Mouse (Mus musculus) MEL (cell line): ENCODE data around the gene Sfxn4. TPM values are rescaled to one million over a fixed set of nuclear protein-coding genes. Genes with fewer than 3 reads are reported as not detected.

Experiments used
- DNase-seq: peaks from one replicate; pipeline ENCODE4 v3.0.0; 2011; ENCODE audit warnings: low read depth, low spot score
- H3K27ac ChIP-seq: 2 replicates; pipeline ENCODE4 v1.5.1; 2012; ENCODE audit warnings: low read depth, mild to moderate bottlenecking, control low read depth, low read length, moderate library complexity; ENCODE audit not compliant: control insufficient read depth
- H3K27me3 ChIP-seq, 2 experiments: fragments of 150-350 bp in 1 of 2; sonication (generic) in 1 of 2; 2 replicates each; pipeline ENCODE4 v1.6.1; 2012; ENCODE audit warnings: low read length in 2 of 2, mild to moderate bottlenecking in 2 of 2, improper control_type of control experiment in 1 of 2, moderate library complexity in 1 of 2; ENCODE audit not compliant: insufficient read depth in 2 of 2, control insufficient read depth in 1 of 2
- H3K36me3 ChIP-seq, 2 experiments: 2 replicates each; pipeline ENCODE4 v1.6.1; 2012 to 2014; ENCODE audit warnings: low read length in 2 of 2, improper control_type of control experiment in 1 of 2, inconsistent platforms in 1 of 2, mild to moderate bottlenecking in 1 of 2; ENCODE audit not compliant: insufficient read depth in 2 of 2, control insufficient read depth in 1 of 2
- H3K4me1 ChIP-seq, 2 experiments: fragments of 150-350 bp in 1 of 2; sonication (generic) in 1 of 2; 2 replicates each; pipeline ENCODE4 v1.6.1; 2012; ENCODE audit warnings: low read length in 2 of 2, improper control_type of control experiment in 1 of 2, mild to moderate bottlenecking in 1 of 2; ENCODE audit not compliant: insufficient read depth in 2 of 2, control insufficient read depth in 1 of 2
- H3K4me3 ChIP-seq, 2 experiments: fragments of 150-350 bp in 1 of 2; sonication (generic) in 1 of 2; 2 replicates each; pipeline ENCODE4 v1.5.1; 2012; ENCODE audit warnings: low read depth in 2 of 2, low read length in 2 of 2, mild to moderate bottlenecking in 2 of 2, moderate library complexity in 2 of 2, control low read depth in 1 of 2, improper control_type of control experiment in 1 of 2; ENCODE audit not compliant: control insufficient read depth in 1 of 2, insufficient read depth in 1 of 2
- H3K79me2 ChIP-seq: 2 replicates; pipeline ENCODE4 v1.6.1; 2012; ENCODE audit warnings: mild to moderate bottlenecking, low read length, moderate library complexity; ENCODE audit not compliant: control insufficient read depth, poor library complexity, insufficient read depth
- H3K9ac ChIP-seq: 2 replicates; pipeline ENCODE4 v1.6.1; 2012; ENCODE audit warnings: low read depth, mild to moderate bottlenecking, control low read depth, low read length, moderate library complexity; ENCODE audit not compliant: control insufficient read depth, poor library complexity, severe bottlenecking
- H3K9me3 ChIP-seq: fragments of 150-350 bp; sonication (generic); replicated peaks from 2 replicates; pipeline ENCODE4 v1.6.1; 2012; ENCODE audit warnings: mild to moderate bottlenecking, low read length, improper control_type of control experiment, moderate library complexity; ENCODE audit not compliant: insufficient read depth
- BHLHE40 ChIP-seq: IDR thresholded peaks from 2 replicates; pipeline ENCODE4 v1.6.1; 2012; ENCODE audit warnings: low read depth, mild to moderate bottlenecking, inconsistent platforms, low read length, improper control_type of control experiment, borderline replicate concordance
- CHD1 ChIP-seq: IDR thresholded peaks from 2 replicates; pipeline ENCODE4 v1.6.1; 2012; ENCODE audit warnings: low read depth, mild to moderate bottlenecking, inconsistent platforms, low read length, improper control_type of control experiment
- CTCF ChIP-seq, 3 experiments: IDR thresholded peaks in 2 of 3; conservative IDR thresholded peaks in 1 of 3; 2 replicates each; pipeline ENCODE4 v1.5.1; 2011 to 2012; ENCODE audit warnings: low read length in 3 of 3, low read depth in 2 of 3, mild to moderate bottlenecking in 2 of 3, improper control_type of control experiment in 1 of 3, inconsistent platforms in 1 of 3, mixed read lengths in 1 of 3, moderate library complexity in 1 of 3; ENCODE audit not compliant: control insufficient read depth in 1 of 3, insufficient read depth in 1 of 3, poor library complexity in 1 of 3, severe bottlenecking in 1 of 3
- E2F4 ChIP-seq: IDR thresholded peaks from 2 replicates; pipeline ENCODE4 v1.6.1; 2011; ENCODE audit warnings: low read depth, low read length, improper control_type of control experiment, borderline replicate concordance
- EP300 ChIP-seq, 2 experiments: IDR thresholded peaks; 2 replicates each; pipeline ENCODE4 v1.6.1; 2011; ENCODE audit warnings: improper control_type of control experiment in 2 of 2, low read length in 2 of 2, low read depth in 1 of 2, mild to moderate bottlenecking in 1 of 2
- ETS1 ChIP-seq: IDR thresholded peaks from 2 replicates; pipeline ENCODE4 v1.6.1; 2012; ENCODE audit warnings: low read depth, mild to moderate bottlenecking, inconsistent platforms, low read length, improper control_type of control experiment, moderate library complexity
- GABPA ChIP-seq: IDR thresholded peaks from 2 replicates; pipeline ENCODE4 v1.6.1; 2012; ENCODE audit warnings: low read depth, mild to moderate bottlenecking, inconsistent platforms, low read length, improper control_type of control experiment, moderate library complexity
- GATA1 ChIP-seq: IDR thresholded peaks from 2 replicates; pipeline ENCODE4 v1.6.1; 2011; ENCODE audit warnings: low read depth, low read length, improper control_type of control experiment
- HCFC1 ChIP-seq: IDR thresholded peaks from 2 replicates; pipeline ENCODE4 v1.6.1; 2012; ENCODE audit warnings: low read depth, mild to moderate bottlenecking, inconsistent platforms, low read length, improper control_type of control experiment, moderate library complexity
- MAX ChIP-seq: IDR thresholded peaks from 2 replicates; pipeline ENCODE4 v1.6.1; 2011; ENCODE audit warnings: low read length, improper control_type of control experiment
- MEF2A ChIP-seq: IDR thresholded peaks from 2 replicates; pipeline ENCODE4 v1.6.1; 2014; ENCODE audit warnings: low read depth, mild to moderate bottlenecking, inconsistent platforms, low read length, improper control_type of control experiment; ENCODE audit not compliant: poor library complexity, insufficient replicate concordance, severe bottlenecking; ENCODE audit errors: extremely low read depth
- MXI1 ChIP-seq: IDR thresholded peaks from 2 replicates; pipeline ENCODE4 v1.6.1; 2011; ENCODE audit warnings: mild to moderate bottlenecking, low read depth, low read length, improper control_type of control experiment
- MYB ChIP-seq: IDR thresholded peaks from 2 replicates; pipeline ENCODE4 v1.6.1; 2011; ENCODE audit warnings: mild to moderate bottlenecking, low read depth, low read length, improper control_type of control experiment
- MYC ChIP-seq: IDR thresholded peaks from 2 replicates; pipeline ENCODE4 v1.6.1; 2011; ENCODE audit warnings: low read depth, mild to moderate bottlenecking, low read length, improper control_type of control experiment, moderate library complexity
- NRF1 ChIP-seq: IDR thresholded peaks from 2 replicates; pipeline ENCODE4 v1.6.1; 2014; ENCODE audit warnings: low read depth, mild to moderate bottlenecking, inconsistent platforms, low read length, improper control_type of control experiment, moderate library complexity; ENCODE audit not compliant: poor library complexity, insufficient read depth, severe bottlenecking
- POLR2AphosphoS2 ChIP-seq: IDR thresholded peaks from 2 replicates; pipeline ENCODE4 v1.6.1; 2011; ENCODE audit warnings: low read length, improper control_type of control experiment
- POLR2AphosphoS5 ChIP-seq: IDR thresholded peaks from 2 replicates; pipeline ENCODE4 v1.6.1; 2012; ENCODE audit warnings: low read depth, borderline replicate concordance, mild to moderate bottlenecking, inconsistent platforms, low read length, moderate library complexity, mixed read lengths
- RAD21 ChIP-seq: IDR thresholded peaks from 2 replicates; pipeline ENCODE4 v1.6.1; 2011; ENCODE audit warnings: mild to moderate bottlenecking, low read depth, low read length, improper control_type of control experiment
- RCOR1 ChIP-seq: IDR thresholded peaks from 2 replicates; pipeline ENCODE4 v1.6.1; 2012; ENCODE audit warnings: low read depth, mild to moderate bottlenecking, inconsistent platforms, low read length, improper control_type of control experiment
- SIN3A ChIP-seq: IDR thresholded peaks from 2 replicates; pipeline ENCODE4 v1.6.1; 2012; ENCODE audit warnings: low read length, improper control_type of control experiment, inconsistent platforms
- SMC3 ChIP-seq: IDR thresholded peaks from 2 replicates; pipeline ENCODE4 v1.6.1; 2011; ENCODE audit warnings: low read depth, low read length, improper control_type of control experiment
- TAL1 ChIP-seq: IDR thresholded peaks from 2 replicates; pipeline ENCODE4 v1.6.1; 2012; ENCODE audit warnings: mild to moderate bottlenecking, inconsistent platforms, low read length, moderate library complexity, mixed read lengths
- TBP ChIP-seq: IDR thresholded peaks from 2 replicates; pipeline ENCODE4 v1.8.0; 2011; ENCODE audit warnings: low read depth, low read length, improper control_type of control experiment
- TCF12 ChIP-seq: IDR thresholded peaks from 2 replicates; pipeline ENCODE4 v1.6.1; 2014; ENCODE audit warnings: low read depth, mild to moderate bottlenecking, inconsistent platforms, low read length, improper control_type of control experiment, moderate library complexity
- USF1 ChIP-seq: IDR thresholded peaks from 2 replicates; pipeline ENCODE4 v1.6.1; 2014; ENCODE audit warnings: low read depth, mild to moderate bottlenecking, inconsistent platforms, low read length, improper control_type of control experiment, moderate library complexity
- USF2 ChIP-seq, 2 experiments: IDR thresholded peaks; 2 replicates each; pipeline ENCODE4 v1.6.1; 2011 to 2012; ENCODE audit warnings: improper control_type of control experiment in 2 of 2, low read length in 2 of 2, borderline replicate concordance in 1 of 2, inconsistent platforms in 1 of 2, low read depth in 1 of 2, mild to moderate bottlenecking in 1 of 2; ENCODE audit not compliant: insufficient read depth in 1 of 2
- ZKSCAN1 ChIP-seq: IDR thresholded peaks from 2 replicates; pipeline ENCODE4 v1.6.1; 2012; ENCODE audit warnings: low read depth, mild to moderate bottlenecking, inconsistent platforms, low read length, improper control_type of control experiment, moderate library complexity
- ZMIZ1 ChIP-seq: IDR thresholded peaks from 2 replicates; pipeline ENCODE4 v1.6.1; 2012; ENCODE audit warnings: low read depth, mild to moderate bottlenecking, inconsistent platforms, low read length, improper control_type of control experiment, moderate library complexity
- ZNF384 ChIP-seq: IDR thresholded peaks from 2 replicates; pipeline ENCODE4 v1.6.1; 2012; ENCODE audit warnings: low read depth, mild to moderate bottlenecking, inconsistent platforms, low read length, improper control_type of control experiment
- polyA plus RNA-seq, 2 experiments: library from polyadenylated mRNA; stranded (reverse) in 1 of 2; unstranded in 1 of 2; fragments of >175 nt in 1 of 2; fragments of >200 nt in 1 of 2; gene quantifications; 2 replicates each; pipeline versions ENCODE4 v1.2.1 to v1.2.4; 2012; ENCODE audit warnings: low replicate concordance in 2 of 2, low read depth in 1 of 2; ENCODE audit not compliant: insufficient read length in 2 of 2, insufficient read depth in 1 of 2, missing spikeins in 1 of 2
- total RNA-seq: library from RNA; depleted of rRNA; stranded (reverse); fragments of 300-350 nt; gene quantifications from 2 replicates; pipeline ENCODE4 v1.2.3, GENCODE M21; 2012

Gene Sfxn4
- total and polyA plus RNA-seq, 3 experiments, result 1.3 to 9.3 TPM; not detected in 1

DNA sequence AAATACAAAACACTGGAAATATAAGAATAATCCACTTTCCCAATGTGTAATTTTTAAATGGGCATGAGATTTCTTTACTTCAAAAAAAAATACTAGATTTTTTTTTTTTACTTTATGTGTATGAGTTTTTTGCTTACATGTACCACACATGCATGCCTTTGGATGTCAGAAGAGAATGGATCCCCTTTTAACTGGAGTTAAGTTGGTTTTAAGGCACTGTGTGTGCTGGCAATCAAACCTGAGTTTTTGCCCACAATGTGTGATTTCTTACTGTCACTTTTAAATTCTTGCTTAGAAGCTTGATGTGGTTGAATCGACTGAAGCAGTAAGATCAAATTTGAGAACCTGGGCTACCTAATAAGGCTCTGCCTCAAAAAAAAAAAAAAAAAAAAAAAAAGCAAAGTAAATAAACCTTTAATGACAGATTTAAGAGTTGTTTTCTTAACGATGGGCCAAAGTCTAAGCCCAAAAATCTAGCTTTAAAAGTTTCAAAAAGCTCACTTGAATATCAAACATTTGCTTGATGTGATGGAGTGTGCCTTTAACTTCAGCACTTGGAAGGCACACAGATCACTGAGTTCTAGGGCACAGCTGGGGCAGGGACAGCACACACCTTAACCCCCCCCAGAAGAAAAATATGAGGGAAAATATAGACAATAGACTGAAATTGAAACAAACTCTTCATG lies 73.7 kb downstream of the Sfxn4 start:
- no peak for DNase-seq
- no peaks in the 10 kb centered on the region for H3K9me3 ChIP-seq
- peak overlapping the region; percentile 99 for H3K9ac ChIP-seq
- no peak for TF ChIP-seq E2F4
- TF ChIP-seq TBP, result 0 out of 2 replicates have a peak, but pooled peaks have one; percentile 20
- no peak for TF ChIP-seq GATA1
- no peak for TF ChIP-seq NRF1
- no peak for TF ChIP-seq SMC3
- TF ChIP-seq USF2 (IDR thresholded peaks at IDR 0.05; ENCODE audit: borderline replicate concordance in 1 of 2, insufficient read depth in 1 of 2, low read depth in 1 of 2, low read length in 2 of 2), result no peak
- no peak for TF ChIP-seq RAD21
- TF ChIP-seq CTCF (IDR thresholded peaks at IDR 0.05 in 2 of 3, conservative IDR thresholded peaks at IDR 0.05 in 1 of 3; ENCODE audit: control insufficient read depth in 1 of 3, insufficient read depth in 1 of 3, low read depth in 2 of 3, low read length in 3 of 3, poor library complexity in 1 of 3, severe bottlenecking in 1 of 3), result no peak
- TF ChIP-seq BHLHE40, result no peak
- TF ChIP-seq ZKSCAN1, result no peak
- TF ChIP-seq POLR2AphosphoS2, result no peak
- no peak for TF ChIP-seq USF1
- TF ChIP-seq ZNF384, result peak; percentile 62
- TF ChIP-seq GABPA, result no peak
- no peak for TF ChIP-seq TCF12
- TF ChIP-seq ZMIZ1, result no peak
- no peak for TF ChIP-seq MYB
- TF ChIP-seq TAL1, result no peak
- no peak for TF ChIP-seq EP300 (IDR thresholded peaks at IDR 0.05; ENCODE audit: low read depth in 1 of 2, low read length in 2 of 2)
- no peak for TF ChIP-seq SIN3A
- TF ChIP-seq MXI1, result peak; percentile 63; the same call in 1 of the 2 replicates
- no peak for TF ChIP-seq HCFC1
- TF ChIP-seq CHD1, result no peak
- TF ChIP-seq MAX, result no peak
- no peak for TF ChIP-seq ETS1
- TF ChIP-seq MEF2A, result no peak
- peak; percentile 25; the same call in 1 of the 2 replicates for TF ChIP-seq MYC
- TF ChIP-seq RCOR1, result no peak
- TF ChIP-seq POLR2AphosphoS5, result no peak
- H3K4me1 ChIP-seq, result peaks cover 21 to 37% of the 10 kb centered on the region in 2 experiments
- no peaks in the 10 kb centered on the region for H3K27me3 ChIP-seq
- peaks cover 70% of the 10 kb centered on the region for H3K79me2 ChIP-seq
- peaks cover 40 to 63% of the 10 kb centered on the region in 2 experiments for H3K36me3 ChIP-seq
- peak overlapping the region; percentile 63 to 85 for H3K4me3 ChIP-seq
- no peak overlapping the region for H3K27ac ChIP-seq
